Mouse (Mus musculus) thymus, adult 2 months (tissue): Measurements from ENCODE around the gene Zc3hc1. TPM values are rescaled to one million over a fixed set of nuclear protein-coding genes. Genes with fewer than 3 reads are reported as not detected.

ENCODE experiments used
- DNase-seq: peaks from one replicate; pipeline ENCODE4 v3.0.0; 2021
- H3K27ac ChIP-seq: fragments of 200-500 bp; 2 replicates; pipeline ENCODE4 v1.5.1; 2012; ENCODE audit warnings: low read length, control low read depth; ENCODE audit not compliant: control insufficient read depth, insufficient read depth
- H3K27me3 ChIP-seq: fragments of 200-500 bp; 2 replicates; pipeline ENCODE4 v1.6.1; 2012; ENCODE audit warnings: mild to moderate bottlenecking, low read length, moderate library complexity, mixed read lengths; ENCODE audit not compliant: control insufficient read depth, insufficient read depth
- H3K36me3 ChIP-seq: fragments of 200-500 bp; 2 replicates; pipeline ENCODE4 v1.6.1; 2012; ENCODE audit warnings: mild to moderate bottlenecking, low read length, moderate library complexity; ENCODE audit not compliant: control insufficient read depth, insufficient read depth
- H3K4me1 ChIP-seq: fragments of 200-500 bp; replicated peaks from 2 replicates; pipeline ENCODE4 v1.6.1; 2012; ENCODE audit warnings: low read length; ENCODE audit not compliant: control insufficient read depth, insufficient read depth
- H3K4me3 ChIP-seq: fragments of 200-500 bp; 2 replicates; pipeline ENCODE4 v1.5.1; 2012; ENCODE audit warnings: mild to moderate bottlenecking, low read length, control low read depth, moderate library complexity; ENCODE audit not compliant: control insufficient read depth, insufficient read depth
- CTCF ChIP-seq: fragments of 200-500 bp; IDR thresholded peaks from 2 replicates; pipeline ENCODE4 v1.5.1; 2012; ENCODE audit warnings: mild to moderate bottlenecking, control low read depth, low read length, moderate library complexity, borderline replicate concordance; ENCODE audit not compliant: control insufficient read depth, poor library complexity, insufficient read depth; ENCODE audit errors: extremely low read depth
- POLR2A ChIP-seq: fragments of 200-500 bp; IDR thresholded peaks from 2 replicates; pipeline ENCODE4 v1.6.1; 2012; ENCODE audit warnings: mild to moderate bottlenecking, low read length, control low read depth, moderate library complexity; ENCODE audit not compliant: control insufficient read depth, poor library complexity, insufficient read depth; ENCODE audit errors: extremely low read depth
- WGBS: fragments of 180-500 bp; shearing (Covaris S2); methylation state at CpG from one replicate; pipeline ENCODE4 v1.1.7; 2018; 5-methylcytosine and 5-hydroxymethylcytosine counted together
- polyA plus RNA-seq: library from polyadenylated mRNA; depleted of rRNA; stranded (reverse); fragments of >200 nt; gene quantifications from 2 replicates; pipeline ENCODE4 v1.2.3, GENCODE M21; 2012

Gene Zc3hc1
- polyA plus RNA-seq, 1 experiment = 27.3 TPM

DNA sequence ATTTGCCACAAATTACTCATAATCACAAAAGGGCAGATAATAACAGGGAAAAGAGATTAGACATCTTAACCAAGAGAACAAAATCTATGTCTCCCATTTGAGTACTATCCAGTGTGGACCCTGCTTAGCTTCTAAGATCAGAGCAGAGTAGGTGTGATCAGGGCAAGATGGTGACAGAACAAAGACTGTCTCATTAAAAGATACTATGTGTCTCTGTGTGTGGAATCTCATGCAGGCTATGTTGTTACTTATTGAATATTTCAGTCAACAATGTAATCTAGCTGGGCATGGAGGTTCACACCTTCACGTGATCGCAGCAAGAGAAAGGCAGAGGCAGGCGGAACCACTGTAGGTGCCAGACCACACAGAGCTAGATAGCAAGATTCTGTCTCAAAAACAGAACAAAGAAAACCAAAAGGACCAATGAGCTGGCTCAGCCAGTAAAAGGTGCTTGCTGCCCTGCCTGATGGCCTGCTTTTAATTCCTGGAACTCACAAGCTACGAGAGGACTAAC is 43.5 kb downstream of the Zc3hc1 start:
- Histone ChIP-seq H3K4me3 (no peak overlapping the region), H3K27me3 (no peaks in the 10 kb centered on the region), H3K4me1 (peaks cover 17% of the 10 kb centered on the region), H3K36me3 (no peaks in the 10 kb centered on the region), H3K27ac (no peak overlapping the region)
- no peak for DNase-seq
- 92% methylated on average over 4 of the region's 4 CpGs for WGBS
- TF ChIP-seq POLR2A (no peak), CTCF (no peak)

DNA sequence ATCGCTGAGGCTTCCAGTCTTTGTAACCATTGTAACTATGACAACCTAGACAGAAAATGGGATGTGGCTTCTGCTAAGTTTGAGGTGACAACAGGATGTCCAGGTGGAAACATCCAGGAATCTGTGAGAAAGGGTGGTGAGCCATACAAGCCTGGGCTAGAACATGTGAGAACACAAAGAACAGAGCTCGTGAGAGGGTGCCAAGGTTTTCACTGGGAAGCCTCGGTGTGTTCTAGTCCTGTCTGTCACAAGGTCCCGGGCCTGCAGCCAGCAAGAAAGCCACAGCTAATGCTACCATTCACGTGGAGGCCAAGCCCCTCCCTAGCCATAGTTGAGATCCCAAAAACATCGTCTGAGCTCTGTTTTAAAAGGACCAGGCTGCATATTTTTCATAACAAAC is 44.1 kb downstream of the Zc3hc1 start:
- Histone ChIP-seq H3K27ac (no peak overlapping the region), H3K4me3 (no peak overlapping the region), H3K27me3 (no peaks in the 10 kb centered on the region), H3K36me3 (no peaks in the 10 kb centered on the region), H3K4me1 (peaks cover 12% of the 10 kb centered on the region)
- no peak for DNase-seq
- TF ChIP-seq POLR2A (no peak), CTCF (no peak)
- WGBS = 27% methylated on average over 6 of the region's 6 CpGs

DNA sequence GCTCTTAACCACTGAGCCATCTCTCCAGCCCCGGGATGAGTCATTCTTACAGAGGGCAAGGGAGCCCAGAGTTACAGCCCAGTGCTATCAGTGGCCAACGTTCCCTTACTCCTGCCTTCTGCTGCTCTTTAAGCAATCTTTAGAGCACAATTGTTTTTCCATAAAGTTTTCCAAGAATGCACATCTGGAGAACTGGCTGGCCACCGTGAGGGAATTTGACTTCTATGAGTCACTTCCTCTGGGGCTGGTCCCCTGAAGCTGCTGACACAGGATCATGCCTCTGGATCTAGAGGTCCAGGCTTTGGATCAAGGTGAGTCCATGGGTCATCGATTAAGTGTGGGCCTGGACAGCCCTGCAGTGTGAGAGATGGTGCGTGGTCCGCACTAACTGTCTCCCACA is 46.8 kb downstream of the Zc3hc1 start:
- no peak for DNase-seq
- H3K4me3 ChIP-seq = no peak overlapping the region
- no peaks in the 10 kb centered on the region for H3K27me3 ChIP-seq
- WGBS = 87% methylated on average over 6 of the region's 6 CpGs
- H3K4me1 ChIP-seq = peaks cover 23% of the 10 kb centered on the region
- TF ChIP-seq POLR2A = no peak
- TF ChIP-seq CTCF = no peak
- no peaks in the 10 kb centered on the region for H3K36me3 ChIP-seq
- H3K27ac ChIP-seq = no peak overlapping the region

DNA sequence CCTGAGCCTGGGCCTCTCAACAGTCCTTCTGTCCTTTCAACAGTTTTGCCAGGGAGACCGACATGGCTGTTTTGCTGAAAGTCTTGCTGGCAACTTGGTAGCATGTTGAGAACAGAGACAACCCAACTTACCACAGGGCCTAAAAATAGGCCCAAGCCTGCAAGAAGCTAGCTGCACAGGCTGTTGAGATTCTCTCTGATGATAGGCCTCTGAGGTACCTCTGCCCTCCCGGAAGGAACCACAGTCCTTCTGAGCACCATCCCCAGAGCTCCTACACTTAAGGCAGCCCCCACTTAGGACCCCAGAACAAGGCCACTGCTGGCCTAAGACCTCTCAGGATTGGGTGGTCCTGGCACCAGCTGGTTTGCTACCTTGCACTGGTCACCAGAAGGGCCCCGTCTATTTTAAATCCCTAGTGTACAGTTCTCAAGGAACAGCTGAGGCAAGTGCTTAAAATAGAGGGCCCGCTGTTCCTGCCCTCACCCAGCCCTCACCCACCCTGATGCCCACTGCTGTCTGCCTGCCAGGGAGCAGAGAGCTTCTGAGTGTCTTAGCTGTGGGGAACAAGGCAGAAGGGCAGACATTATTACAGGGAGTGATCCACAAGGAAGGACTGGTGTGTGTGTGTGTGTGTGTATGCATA is 50.5 kb downstream of the Zc3hc1 start:
- Histone ChIP-seq H3K27ac (peak overlapping the region; percentile 93), H3K36me3 (no peaks in the 10 kb centered on the region), H3K27me3 (no peaks in the 10 kb centered on the region), H3K4me3 (no peak overlapping the region), H3K4me1 (peaks cover 39% of the 10 kb centered on the region)
- no peak for TF ChIP-seq POLR2A
- no peak for TF ChIP-seq CTCF
- whole genome bisulfite sequencing = 18% methylated on average over 4 of the region's 4 CpGs
- DNase-seq = peak; percentile 53

DNA sequence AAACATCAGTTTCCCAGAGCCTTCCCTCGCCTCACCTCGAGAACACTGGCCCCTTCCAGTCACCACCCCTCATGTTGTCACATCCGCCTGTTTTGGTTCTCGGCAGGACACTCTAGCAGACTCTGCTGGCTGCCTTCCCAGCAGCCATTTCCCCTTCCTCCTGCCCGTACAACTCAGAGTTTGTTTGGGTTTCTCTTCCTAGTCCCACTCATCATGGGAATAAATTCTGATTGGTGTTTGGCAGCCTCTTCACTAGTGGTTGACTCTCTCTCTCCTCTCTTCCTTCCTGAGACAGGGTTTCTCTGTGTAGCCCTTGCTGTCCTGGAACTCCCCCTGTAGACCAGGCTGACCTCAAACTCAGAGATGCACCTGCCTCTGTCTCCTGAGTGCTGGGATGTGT is 53.9 kb downstream of the Zc3hc1 start:
- peak; percentile 50 for DNase-seq
- 1% methylated on average over 5 of the region's 5 CpGs for WGBS
- H3K4me1 ChIP-seq = peaks cover 39% of the 10 kb centered on the region
- no peak for TF ChIP-seq CTCF
- no peak for TF ChIP-seq POLR2A
- no peaks in the 10 kb centered on the region for H3K36me3 ChIP-seq
- peak overlapping the region; percentile 60 for H3K27ac ChIP-seq
- 0 out of 2 replicates have a peak overlapping the region, but pooled peaks have one; percentile 10 for H3K4me3 ChIP-seq
- no peaks in the 10 kb centered on the region for H3K27me3 ChIP-seq

DNA sequence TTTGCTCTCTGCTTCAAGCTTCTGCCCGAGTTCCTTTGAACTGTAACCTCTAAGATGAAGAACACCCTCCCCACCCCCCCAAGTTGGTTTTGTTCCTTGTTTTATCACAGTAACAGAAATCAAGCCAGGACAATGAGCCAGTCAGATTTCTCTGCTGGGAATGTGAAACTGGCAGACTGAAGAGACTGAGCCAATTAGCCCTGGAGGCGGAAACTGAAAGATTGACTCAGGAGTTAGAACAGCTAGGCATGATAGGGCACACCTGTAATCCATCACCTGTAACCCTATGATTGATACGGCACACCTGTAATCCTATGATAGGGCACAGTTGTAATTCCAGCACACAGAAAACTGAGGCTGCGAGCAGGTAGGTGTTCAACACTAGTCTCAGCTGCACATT is 58.6 kb downstream of the Zc3hc1 start:
- Histone ChIP-seq H3K36me3 (no peaks in the 10 kb centered on the region), H3K4me3 (no peak overlapping the region), H3K4me1 (peaks cover 14% of the 10 kb centered on the region), H3K27ac (no peak overlapping the region), H3K27me3 (no peaks in the 10 kb centered on the region)
- WGBS = 65% methylated on average over 4 of the region's 4 CpGs
- no peak for DNase-seq
- TF ChIP-seq CTCF (no peak), POLR2A (no peak)

DNA sequence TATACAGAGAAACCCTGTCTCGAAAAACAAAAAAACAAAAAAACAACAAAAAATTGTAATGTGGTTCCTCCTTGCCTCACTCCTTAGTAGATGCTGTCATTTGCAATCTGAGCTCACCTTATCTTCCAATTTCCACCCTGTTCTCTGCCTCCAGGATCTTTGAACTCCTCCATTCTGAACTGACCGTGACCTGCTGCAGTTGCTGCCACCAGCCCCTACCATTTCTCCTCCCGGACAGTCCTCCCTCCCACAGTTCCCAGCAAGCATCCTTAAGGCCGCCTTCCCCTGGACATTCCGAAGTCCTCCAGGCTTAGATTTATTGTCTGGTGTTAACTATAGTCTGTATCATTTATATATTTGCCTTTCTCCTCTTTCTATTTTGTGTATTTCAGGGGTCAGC is 60.1 kb downstream of the Zc3hc1 start:
- peaks cover 12% of the 10 kb centered on the region for H3K4me1 ChIP-seq
- no peak for TF ChIP-seq POLR2A
- no peak for TF ChIP-seq CTCF
- H3K36me3 ChIP-seq = no peaks in the 10 kb centered on the region
- no peak overlapping the region for H3K27ac ChIP-seq
- no peaks in the 10 kb centered on the region for H3K27me3 ChIP-seq
- no peak overlapping the region for H3K4me3 ChIP-seq
- 96% methylated on average over 5 of the region's 5 CpGs for WGBS
- no peak for DNase-seq

DNA sequence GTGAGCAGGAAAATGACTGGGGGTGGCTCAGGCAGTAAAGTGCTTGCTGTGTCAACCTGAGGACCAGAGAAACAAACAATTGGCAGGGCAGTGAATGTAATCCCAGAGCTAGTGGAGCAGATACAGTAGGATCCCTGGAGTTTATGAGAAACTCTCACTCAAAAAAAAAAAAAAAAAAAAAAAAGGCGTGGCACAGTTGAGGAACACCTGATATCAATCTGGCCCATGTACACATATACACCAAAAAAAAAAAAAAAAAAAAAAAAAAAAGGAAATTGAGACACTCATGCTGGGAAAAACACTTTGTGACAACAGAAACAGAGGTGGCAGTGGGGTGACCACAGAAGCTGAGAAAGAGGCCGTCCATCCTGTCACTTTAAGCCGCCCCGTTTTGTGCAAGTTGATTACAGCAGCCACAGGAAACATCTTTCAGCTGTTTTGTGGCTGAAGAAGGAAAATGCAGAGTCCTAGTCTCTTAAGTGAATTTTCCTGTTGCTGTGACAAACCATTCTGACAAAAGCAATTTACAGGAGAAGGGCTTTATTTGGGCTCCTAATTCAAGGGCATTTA is 64.8 kb downstream of the Zc3hc1 start:
- no peaks in the 10 kb centered on the region for H3K27me3 ChIP-seq
- DNase-seq = no peak
- H3K4me3 ChIP-seq = no peak overlapping the region
- H3K4me1 ChIP-seq = peaks cover 11% of the 10 kb centered on the region
- no peaks in the 10 kb centered on the region for H3K36me3 ChIP-seq
- peak overlapping the region; percentile 31; the same call in 1 of the 2 replicates for H3K27ac ChIP-seq
- WGBS = 3% methylated on average over 3 of the region's 4 CpGs
- TF ChIP-seq CTCF (no peak), POLR2A (no peak)
